Mouse (Mus musculus): ENCODE measurements around the gene 1700001K19Rik. TPM values are rescaled to one million over a fixed set of nuclear protein-coding genes. Genes with fewer than 3 reads are reported as not detected.
"Not testable (repeated sequence)": the region's sequence is repeated elsewhere in the genome, so short reads cannot be mapped to it uniquely, and the experiment has no call there.

The 1700001K19Rik gene
- polyA plus RNA-seq, 1 experiment: 3.4 TPM

DNA sequence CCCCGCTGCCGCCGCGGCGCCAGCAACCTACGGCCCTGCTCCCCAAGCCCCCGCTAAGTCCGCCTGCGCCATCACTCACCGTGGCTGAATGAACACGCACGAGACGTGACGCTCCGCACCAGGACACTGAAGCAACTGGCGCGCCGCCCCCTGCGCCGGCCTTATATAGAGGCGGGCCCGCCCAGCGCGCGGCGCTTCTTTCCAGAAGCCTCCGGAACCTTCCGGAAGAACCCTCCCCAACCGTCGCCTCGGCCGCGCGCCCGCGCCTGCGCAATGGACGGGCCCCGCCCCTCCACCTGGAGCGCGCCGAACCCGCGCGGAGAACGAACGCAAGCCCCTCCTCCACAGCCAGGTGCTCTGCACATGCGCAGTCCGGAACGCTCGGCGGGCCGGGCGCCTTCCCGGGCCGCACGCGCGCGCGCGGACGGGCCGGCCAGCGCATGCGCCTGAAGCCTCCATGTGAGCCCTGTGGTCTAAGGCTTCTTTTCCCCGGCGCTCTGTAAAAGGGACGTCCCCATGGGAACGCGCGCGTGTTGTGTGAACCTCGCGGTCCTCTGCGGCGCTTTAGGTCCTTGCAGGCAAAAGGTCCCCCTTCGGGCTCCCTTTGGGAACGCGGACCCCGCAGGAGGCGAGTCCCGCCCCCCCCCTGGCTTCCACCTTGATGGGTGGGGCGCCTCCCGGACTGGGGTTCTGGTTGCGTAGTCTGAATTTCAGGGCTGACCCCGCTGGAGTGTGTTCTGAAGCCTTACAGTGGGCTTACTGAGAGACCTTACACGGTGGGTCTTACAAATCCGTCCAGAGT lies 14.0 kb upstream of the 1700001K19Rik start:
- DNase-seq (ENCODE audit: low read depth): no peak

DNA sequence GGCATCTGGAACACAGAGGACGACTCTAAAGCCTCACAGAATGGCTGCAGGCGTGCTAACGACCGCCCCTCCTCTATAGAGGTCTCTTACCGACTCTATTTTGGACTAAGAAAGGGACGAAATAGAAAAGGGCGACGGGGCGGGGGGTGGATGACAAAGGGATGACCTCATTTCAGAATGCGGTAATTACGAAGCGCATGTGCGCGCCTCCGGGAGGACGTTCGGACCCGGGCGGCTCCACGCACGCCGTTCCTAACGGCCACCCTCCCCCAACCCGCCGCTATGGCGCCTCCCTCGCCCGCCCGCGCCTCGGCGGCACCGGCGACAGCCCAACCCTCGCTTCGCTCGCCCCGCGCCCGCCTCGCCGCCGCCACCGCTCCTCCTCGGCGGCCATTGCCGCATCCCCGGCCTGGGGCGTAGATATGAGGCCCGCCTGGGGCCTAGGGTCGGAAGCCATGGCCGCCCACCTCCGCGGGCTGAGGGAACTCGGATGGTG lies 13.3 kb upstream of the 1700001K19Rik start:
- no peak for DNase-seq (ENCODE audit: low read depth)

DNA sequence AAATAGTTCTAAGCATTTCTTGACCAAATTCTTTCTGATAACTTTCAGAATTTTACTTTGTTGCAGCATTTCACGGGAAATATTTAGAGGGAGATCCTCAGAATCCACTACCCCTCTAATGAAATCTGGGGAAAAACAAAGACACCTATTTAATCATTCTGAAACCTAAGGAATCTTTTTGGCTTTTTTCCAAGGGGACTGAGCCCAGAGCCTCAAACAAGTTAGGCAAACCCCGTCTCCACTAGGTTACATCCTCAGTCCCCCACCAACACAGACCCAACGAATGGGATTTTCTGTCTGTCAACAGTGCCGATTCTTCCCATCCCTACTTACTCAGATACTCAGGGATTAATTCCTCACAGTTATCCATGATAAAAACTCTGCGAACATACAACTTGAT lies 11.0 kb upstream of the 1700001K19Rik start:
- DNase-seq (ENCODE audit: low read depth): not testable (repeated sequence)

DNA sequence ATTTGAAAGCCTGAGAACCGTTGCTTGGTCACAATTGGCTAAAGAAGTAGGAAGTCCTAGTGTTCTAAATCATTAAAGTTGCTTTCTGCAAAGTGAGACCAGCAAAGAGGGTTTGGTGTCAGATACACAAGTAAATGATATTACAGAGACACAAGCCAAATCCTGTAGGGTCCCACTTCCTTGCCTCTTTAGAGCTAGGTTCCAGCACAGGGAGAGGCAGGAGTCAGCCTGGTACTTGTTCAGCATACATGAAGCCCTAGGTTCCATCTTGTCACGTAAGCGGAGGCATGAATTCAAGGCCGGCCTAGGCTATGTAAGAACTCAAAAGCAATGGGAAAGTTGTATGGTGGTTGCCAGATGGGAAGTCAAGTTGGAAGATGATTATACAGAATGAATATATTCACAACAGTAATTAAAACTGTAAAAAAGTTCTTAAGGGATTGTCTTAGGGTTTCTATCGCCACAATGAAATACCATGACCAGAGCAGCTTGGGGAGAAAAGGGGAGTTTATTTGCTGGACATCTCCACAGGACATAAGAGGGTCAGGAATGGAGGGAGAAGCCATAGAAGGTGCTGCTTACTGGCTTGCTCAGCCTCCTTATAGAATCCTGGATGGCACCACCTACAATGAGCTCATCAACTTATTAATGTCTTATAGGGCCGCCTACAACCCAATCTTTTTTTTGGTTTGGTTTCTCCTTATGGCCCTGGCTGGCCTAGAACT lies 7.7 kb upstream of the 1700001K19Rik start:
- no peak for DNase-seq (ENCODE audit: low read depth)

DNA sequence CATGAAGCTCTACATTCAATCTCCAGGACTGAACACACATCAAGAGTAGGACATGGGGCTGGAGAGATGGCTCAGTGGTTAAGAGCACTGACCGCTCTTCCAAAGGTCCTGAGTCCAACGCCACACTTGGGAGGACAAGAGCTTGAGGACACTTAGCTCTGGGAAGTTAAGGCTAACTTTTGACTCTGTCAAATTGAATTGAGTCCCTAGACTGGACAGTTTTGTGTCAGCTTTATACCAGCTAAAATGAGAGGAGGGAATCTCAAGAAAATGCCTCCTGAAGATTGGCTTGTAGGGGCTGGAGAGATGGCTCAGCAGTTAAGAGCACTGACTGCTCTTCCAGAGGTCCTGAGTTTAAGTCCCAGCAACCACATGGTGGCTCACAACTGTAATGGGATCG lies 6.5 kb upstream of the 1700001K19Rik start:
- not testable (repeated sequence) for DNase-seq (ENCODE audit: low read depth)

DNA sequence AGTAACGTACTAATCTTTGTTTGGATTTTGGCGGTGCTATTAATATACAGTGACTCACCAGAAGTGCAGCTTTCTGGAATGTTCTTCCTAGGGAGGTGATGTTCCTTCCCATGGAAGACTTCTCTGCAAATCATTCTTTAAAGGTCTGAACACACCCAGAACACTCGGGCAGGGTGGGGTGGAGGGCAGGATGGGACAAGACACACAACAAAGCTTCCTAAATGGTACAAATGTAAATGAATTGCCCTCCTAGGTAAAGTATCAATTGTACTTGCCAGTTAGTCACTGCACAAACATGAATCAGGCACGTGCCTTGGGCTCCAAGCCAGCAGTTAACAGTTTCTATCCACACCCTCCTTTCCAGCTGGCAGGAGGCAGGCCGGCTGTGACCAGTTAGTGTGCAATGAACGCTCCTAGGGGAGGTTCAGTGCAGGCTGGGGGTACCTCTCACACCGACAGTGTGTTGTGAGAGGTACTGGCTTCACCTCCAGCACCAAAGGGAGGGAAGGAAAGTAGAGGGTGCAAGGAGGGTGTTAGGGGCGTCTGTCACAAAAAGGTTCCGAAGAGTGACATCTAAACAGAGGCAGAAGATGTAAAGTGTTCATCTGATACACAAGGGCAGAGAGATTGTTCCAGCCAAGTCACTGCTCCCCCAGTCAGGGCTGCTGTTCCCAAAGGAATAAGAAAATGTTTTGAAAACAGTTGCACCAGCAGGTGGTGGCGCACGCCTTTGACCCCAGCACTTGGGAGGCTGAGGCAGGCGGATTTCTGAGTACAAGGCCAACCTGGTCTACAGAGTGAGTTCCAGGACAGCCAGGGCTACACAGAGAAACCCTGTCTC lies 5.7 kb upstream of the 1700001K19Rik start:
- peak; percentile 30 for DNase-seq (ENCODE audit: low read depth)

DNA sequence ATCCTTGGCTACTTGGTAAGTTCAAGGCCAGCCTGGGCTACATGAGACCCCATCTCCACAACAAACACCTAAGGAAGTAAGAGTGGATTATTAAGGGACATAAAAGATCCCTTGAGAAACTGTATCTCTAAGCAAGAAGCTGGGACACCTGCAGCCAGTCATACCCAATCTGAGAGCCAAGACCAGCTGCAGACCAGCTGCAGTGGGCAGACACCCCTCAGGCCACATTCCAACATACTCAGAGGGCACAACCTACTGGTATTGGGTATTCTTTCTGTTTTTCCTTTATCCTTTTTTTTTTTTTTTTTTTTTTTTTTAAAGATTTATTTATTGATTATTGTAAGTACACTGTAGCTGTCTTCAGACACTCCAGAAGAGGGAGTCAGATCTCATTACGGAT lies 1.2 kb upstream of the 1700001K19Rik start:
- DNase-seq (ENCODE audit: low read depth): no peak

DNA sequence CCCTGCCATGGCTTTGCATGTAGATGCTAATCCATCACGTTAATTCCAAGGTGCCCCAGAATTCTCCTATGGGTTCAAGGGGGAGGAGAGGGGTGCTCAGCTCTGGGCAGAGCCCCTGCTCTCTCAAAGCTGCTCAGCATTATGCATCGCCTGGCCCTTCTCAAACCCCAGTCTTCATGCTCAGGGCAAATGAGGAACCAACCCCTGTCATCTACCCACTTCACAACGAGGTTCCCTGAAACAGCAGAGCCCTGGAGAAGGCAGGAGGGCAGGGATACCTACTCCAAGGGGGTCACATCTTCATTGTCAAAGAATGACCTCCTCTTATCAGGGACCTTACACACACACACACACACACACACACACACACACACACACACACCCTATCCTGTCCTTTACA lies 541 bp downstream of the 1700001K19Rik start:
- DNase-seq (ENCODE audit: low read depth): no peak

DNA sequence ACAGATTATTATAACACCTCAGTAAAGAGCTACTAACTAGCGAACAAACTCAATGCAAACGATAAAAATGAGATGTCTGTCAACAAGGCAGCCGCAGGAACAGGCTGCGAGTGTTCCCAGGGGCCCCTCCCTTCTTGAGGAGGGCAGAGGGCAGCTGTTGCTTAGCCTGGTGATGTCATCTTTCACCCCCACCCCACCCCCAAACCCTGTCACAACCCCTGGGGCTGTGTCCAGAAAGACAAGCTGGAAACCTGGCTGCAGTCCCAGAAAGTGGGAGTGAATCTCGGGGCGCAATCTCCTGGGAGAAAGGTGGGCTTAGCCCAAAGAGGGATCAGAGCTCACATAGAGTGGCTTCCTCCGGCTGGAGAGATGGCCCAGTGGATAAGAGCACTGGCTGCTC lies 1.2 kb downstream of the 1700001K19Rik start:
- no peak for DNase-seq (ENCODE audit: low read depth)

DNA sequence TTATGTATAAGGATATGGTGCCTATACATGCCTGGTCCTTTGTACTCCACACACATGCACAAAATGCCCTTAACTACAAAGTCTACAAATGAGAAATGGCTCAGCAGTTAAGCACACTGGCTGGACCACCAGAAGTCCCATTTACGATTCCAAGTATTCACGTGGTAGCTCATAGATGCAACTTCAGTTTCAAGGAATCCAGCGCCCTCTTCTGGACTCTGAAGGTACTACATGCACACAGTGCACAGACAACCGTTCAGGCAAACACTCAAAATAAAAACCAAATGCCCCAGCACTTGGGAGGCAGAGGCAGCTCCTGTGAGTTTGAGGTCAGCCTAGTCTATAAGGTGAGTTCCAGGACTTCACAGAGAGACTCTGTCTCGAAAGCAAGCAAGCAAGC lies 8.2 kb downstream of the 1700001K19Rik start:
- no peak for DNase-seq (ENCODE audit: low read depth)

DNA sequence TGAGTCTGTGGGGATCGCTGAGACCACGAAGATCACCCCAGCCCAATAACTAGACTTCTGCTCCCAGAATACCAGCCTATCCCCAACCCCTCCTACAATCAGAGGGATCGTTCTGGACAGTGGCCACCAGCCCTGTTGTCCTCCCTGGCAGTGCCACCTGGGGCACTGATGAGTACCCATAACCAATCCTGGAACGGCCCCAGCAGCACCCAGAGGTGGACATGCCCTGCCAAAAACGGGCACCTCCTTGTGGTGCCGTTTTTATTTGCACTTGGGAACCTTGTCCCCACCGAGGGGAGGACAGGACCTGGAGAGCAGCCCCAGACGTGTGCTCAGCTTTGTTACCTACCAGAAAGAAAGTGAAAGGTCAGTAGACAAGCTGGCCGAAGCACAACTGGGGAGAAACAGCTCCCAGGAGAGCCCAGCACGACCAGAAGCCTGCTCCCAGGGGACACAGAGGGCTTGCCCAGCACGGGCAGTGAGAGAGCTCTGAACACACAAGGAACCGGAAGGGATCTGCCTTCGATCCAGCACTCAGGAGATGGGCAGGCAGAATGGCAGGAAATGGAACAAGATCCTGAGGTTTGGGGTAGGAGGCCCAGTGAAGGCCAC lies 14.8 kb downstream of the 1700001K19Rik start:
- DNase-seq (ENCODE audit: low read depth): no peak

DNA sequence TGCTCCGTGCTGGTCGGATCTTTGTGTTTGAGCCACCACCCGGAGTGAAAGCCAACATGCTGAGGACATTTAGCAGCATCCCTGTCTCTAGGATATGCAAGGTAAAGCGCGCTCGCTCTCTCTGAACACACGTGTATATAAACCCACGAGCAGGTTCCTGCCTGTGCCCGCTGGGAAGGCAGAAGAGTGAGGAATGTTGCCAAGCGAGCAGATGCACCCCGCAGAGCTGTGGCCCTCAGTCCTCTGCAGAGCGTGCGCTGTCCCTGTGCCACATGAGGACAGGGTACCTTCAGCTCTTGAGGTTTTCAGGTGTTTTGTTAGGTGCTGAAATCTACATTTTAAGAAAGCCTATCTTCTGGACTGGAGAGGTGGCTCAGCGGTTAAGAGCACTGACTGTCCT lies 20.7 kb downstream of the 1700001K19Rik start:
- no peak for DNase-seq (ENCODE audit: low read depth)

DNA sequence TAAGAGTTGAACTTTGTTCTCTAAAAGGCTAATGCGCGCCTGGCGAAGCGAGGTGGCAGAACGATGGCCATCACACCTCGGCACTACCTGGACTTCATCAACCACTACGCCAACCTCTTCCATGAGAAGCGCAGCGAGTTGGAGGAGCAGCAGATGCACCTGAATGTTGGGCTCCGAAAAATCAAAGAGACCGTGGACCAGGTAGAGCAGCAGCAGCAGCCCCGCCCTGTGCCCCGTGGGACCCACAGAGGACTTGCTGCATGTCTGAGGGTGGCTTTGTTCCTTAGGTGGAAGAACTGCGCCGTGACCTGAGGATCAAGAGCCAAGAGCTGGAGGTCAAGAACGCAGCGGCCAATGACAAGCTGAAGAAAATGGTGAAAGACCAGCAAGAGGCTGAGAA lies 31.0 kb downstream of the 1700001K19Rik start:
- DNase-seq (ENCODE audit: low read depth): no peak

DNA sequence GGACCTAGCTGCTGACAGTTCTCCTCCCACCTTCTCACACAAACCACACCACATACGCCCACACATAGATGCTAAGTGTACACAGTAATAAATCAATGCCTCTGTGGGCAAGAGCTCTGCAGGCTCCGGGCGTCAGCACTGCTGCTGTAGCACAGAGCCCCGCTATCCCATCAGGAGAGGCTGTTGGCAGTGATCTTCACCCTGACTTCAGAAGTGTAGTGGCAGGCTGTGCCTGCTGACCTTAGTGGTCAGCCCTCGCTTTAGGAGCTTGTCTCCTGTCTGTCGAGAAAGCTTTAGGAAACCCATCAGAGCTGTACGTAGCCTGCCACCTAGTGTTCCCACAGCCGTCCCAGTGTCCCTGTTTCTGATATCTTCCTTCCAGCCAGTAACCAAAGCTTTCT lies 32.2 kb downstream of the 1700001K19Rik start:
- DNase-seq (ENCODE audit: low read depth): no peak

DNA sequence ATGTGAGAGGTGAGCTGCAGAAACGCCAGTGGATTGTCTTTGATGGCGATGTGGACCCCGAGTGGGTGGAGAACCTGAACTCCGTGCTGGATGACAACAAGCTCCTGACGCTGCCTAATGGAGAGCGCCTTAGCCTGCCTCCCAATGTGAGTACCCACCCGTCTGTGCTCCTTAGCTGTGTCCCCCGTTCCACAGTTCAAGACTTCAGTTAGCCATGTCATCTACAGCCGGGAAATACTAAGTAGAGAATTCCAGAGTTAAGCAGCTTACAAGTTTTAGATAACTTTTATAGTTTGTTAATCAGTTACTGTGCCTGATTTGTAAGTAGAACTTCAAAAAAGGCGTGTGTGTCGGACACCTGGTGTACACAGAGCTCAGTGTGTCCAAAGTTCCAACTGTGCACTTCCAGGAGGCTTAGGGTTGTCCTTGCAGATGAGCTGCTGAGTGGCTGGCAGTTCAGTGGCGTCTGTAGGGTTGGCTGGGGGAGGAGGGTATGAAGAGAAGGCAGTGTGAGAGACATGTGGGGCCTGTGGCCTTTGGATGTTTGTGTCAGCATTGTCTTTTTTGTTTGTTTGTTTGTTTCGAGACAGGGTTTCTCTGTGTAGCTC lies 44.8 kb downstream of the 1700001K19Rik start:
- no peak for DNase-seq (ENCODE audit: low read depth)

DNA sequence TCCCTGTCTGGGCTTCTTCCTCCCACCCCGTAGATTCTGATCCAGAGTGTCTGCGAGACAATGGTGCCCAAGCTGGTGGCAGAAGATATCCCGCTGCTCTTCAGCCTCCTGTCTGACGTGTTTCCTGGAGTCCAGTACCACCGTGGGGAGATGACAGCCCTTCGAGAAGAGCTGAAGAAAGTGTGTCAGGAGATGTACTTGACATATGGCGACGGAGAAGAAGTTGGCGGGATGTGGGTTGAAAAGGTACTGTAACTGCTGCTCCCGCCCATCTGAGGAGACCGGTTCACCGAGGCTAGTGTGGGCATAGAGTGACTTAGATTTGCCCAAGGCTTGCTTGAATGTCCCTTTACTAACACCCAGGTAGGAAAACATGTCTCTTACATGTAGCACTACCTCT lies 46.1 kb downstream of the 1700001K19Rik start:
- DNase-seq (ENCODE audit: low read depth): no peak

DNA sequence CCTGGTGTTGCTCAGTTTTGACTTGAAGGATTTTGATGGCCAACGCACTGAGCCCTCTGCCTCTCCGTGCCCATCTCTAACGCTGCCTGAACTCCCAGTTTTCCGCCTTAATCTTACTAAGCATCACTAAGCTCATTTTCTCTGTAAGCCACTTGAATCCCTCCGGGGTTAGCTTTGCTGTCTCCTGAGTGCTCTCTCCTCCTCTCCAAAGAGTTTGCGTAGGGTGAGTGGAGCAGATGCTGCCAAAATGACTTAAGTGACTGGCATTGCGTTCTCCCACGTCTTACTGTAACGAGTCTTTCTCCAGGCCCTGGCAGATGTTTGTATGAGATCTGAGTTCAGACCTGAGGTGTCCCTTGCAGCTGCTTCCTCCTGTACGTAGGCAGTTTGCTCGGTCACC lies 52.4 kb downstream of the 1700001K19Rik start:
- no peak for DNase-seq (ENCODE audit: low read depth)
